8 mouse cellular contexts compared by ENCODE assay signal in genomic region chr9:37255889-37256225, GRCm38 (mm10). TPM values are rescaled to one million over a fixed set of nuclear protein-coding genes. Genes with fewer than 3 reads are reported as not detected.
A peak's percentile ranks its signal among the peaks of the same experiment; 100 is the strongest.
DNase-seq lines count a peak whose midpoint lies in the region; ATAC-seq and TF ChIP-seq lines count a peak whose summit lies in the region.

No protein-coding gene starts in this region.

- DNase-seq in T-cell, adult 2 months (ENCODE audit: low spot score), result peak; percentile 49
- peak; percentile 22 for DNase-seq in fibroblast of lung, adult 2 months (ENCODE audit: low read depth)
- peak; percentile 58 to 65 for DNase-seq in layer of hippocampus, postnatal 10 days (ENCODE audit: low spot score in 2 of 2)
- DNase-seq in lung, postnatal 10 days, result peak; percentile 74
- no peak for DNase-seq in cerebellum, adult 8-10 months

- H3K9ac ChIP-seq in hindbrain, embryonic 12.5 days, result no peak overlapping the region

- peak; percentile 76 for ATAC-seq in CD4-positive, CD25-positive, alpha-beta regulatory T cell, adult 4 months
- peak; percentile 60; the same call in 1 of the 2 replicates for ATAC-seq in hindbrain, embryonic 12.5 days (ENCODE audit: low FRiP score)

- no peak for TF ChIP-seq CTCF in olfactory bulb, adult 2 months (IDR thresholded peaks at IDR 0.05; ENCODE audit: insufficient read depth, low read depth, low read length)

- peak overlapping the region; percentile 40 for H3K4me3 ChIP-seq in hindbrain, embryonic 12.5 days
- H3K4me3 ChIP-seq in olfactory bulb, adult 2 months (ENCODE audit: insufficient read depth, low read depth, low read length), result peak overlapping the region; percentile 61

- no peak overlapping the region for H3K27ac ChIP-seq in hindbrain, embryonic 12.5 days
- no peak overlapping the region for H3K27ac ChIP-seq in olfactory bulb, adult 2 months (ENCODE audit: insufficient read depth, low read depth, low read length)

- no peaks in the 10 kb centered on the region for H3K36me3 ChIP-seq in hindbrain, embryonic 12.5 days

- peaks cover 5% of the 10 kb centered on the region for H3K27me3 ChIP-seq in hindbrain, embryonic 12.5 days

- no peak for TF ChIP-seq POLR2A in olfactory bulb, adult 2 months (IDR thresholded peaks at IDR 0.05; ENCODE audit: insufficient read depth, low read depth, low read length)

- H3K9me3 ChIP-seq in hindbrain, embryonic 12.5 days (replicated peaks), result no peaks in the 10 kb centered on the region

- WGBS in hindbrain, embryonic 12.5 days, result 38% methylated on average over 7 of the region's 7 CpGs
- 15% methylated on average over 7 of the region's 7 CpGs for WGBS in olfactory bulb, adult 2 months

- H3K4me2 ChIP-seq in hindbrain, embryonic 12.5 days (replicated peaks), result peak overlapping the region; percentile 84

- peaks cover 15% of the 10 kb centered on the region for H3K4me1 ChIP-seq in hindbrain, embryonic 12.5 days
- peaks cover 12% of the 10 kb centered on the region for H3K4me1 ChIP-seq in olfactory bulb, adult 2 months (ENCODE audit: control insufficient read depth, insufficient read depth, low read length)

RNA-seq across cellular contexts. Expression of gene Slc37a2, which starts 0.3 kb away (rescaled TPM):
- 1 to 10 TPM; 2.4 to 3.6 TPM for polyA plus RNA-seq in CD4-positive, CD25-positive, alpha-beta regulatory T cell, adult 4 months (2017; shearing (Covaris generic))
- polyA plus RNA-seq in hindbrain, embryonic 12.5 days (2016; fragmentation: Nextera tagmentation; extraction: Ambion mirVana), result 1.7 TPM in 2 replicates
- 1 to 10 TPM; 1.2 to 2.0 TPM for total RNA-seq in layer of hippocampus, postnatal 10 days (2021)
- polyA plus RNA-seq in olfactory bulb, adult 2 months (2012; ENCODE audit: insufficient read depth, insufficient read length, low replicate concordance, missing spikeins), result not detected in 2 replicates

RNA-seq across cellular contexts. Expression of gene Tmem218, which starts 47.8 kb away (rescaled TPM):
- polyA plus RNA-seq in CD4-positive, CD25-positive, alpha-beta regulatory T cell, adult 4 months (2017; shearing (Covaris generic)), result 1 to 10 TPM; 3.4 to 4.4 TPM
- polyA plus RNA-seq in hindbrain, embryonic 12.5 days (2016; fragmentation: Nextera tagmentation; extraction: Ambion mirVana), result 12.7 and 14.1 TPM in 2 replicates
- total RNA-seq in layer of hippocampus, postnatal 10 days (2021), result 10 to 100 TPM in 1 of 2 experiments, 1 to 10 TPM in 1; 8.9 to 11.5 TPM
- polyA plus RNA-seq in olfactory bulb, adult 2 months (2012; ENCODE audit: insufficient read depth, insufficient read length, low replicate concordance, missing spikeins), result not detected in 2 replicates
